Mouse (Mus musculus) T-helper 2 cell (primary cell): ENCODE data around the gene Nek6.

ENCODE experiments used
- in situ Hi-C: fragments of 300-600 bp; cut with MboI, MseI; formaldehyde crosslinking; loops from one replicate; pipeline ENCODE4 v1.15.1; 2025; ENCODE audit warnings: high pct_unique_total_duplicates

Gene Nek6

GRCm38 (mm10) chr2:38619777-38620176, 108.3 kb downstream of the Nek6 start:
- in situ Hi-C loops = no loop called here

- in situ Hi-C loops = no loop called here
These were observed 109.6 kb downstream of the Nek6 start for GRCm38 (mm10) chr2:38621076-38621475.

GRCm38 (mm10) chr2:38621610-38622021, 110.2 kb downstream of the Nek6 start:
- in situ Hi-C loops = no loop called here

DNA sequence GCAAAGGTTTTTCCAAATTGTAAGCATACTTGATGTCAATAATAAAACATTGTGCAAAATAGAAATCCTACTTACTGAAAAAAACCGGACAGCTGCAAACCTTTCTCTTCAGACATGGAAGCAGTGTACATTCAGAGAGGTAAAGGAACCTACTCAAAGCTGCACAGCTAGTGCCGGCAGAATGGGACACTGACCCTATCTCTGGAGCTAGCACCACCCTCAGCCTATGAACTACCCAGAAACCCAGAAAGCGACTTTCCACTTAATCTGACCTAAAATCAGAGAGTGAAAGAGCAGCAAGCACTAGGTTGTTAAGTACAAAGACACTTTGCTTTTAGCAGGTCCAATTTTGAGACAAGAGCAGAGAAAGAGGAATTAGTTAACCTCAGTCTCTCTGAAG, 112.0 kb downstream of the Nek6 start:
- in situ Hi-C loops = no loop called here

- in situ Hi-C loops = no loop called here
These were observed 112.6 kb downstream of the Nek6 start for GRCm38 (mm10) chr2:38623821-38624590.

- in situ Hi-C loops = no loop called here
These were observed 117.4 kb downstream of the Nek6 start for GRCm38 (mm10) chr2:38628801-38629200.

DNA sequence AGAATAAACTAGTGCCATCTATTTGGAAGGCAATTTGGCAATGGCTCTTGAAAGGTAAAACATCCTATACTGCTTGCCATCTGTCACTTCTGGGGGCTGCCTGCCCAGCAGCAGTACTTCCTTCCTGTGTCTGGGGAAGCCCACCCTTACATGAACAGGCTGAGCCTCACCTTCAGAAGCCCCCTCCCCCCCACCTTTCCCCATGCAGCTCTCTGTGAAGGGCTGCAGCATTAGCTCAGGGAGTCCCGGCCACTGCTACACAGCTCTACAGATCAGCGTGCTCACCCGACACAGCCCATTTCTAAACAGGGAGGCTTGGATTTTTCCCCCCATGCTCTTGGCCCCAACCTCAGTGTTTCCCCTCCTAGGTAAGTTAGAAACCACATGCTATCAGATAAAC, 118.0 kb downstream of the Nek6 start:
- in situ Hi-C loops = no loop called here

GRCm38 (mm10) chr2:38630574-38630973, 119.1 kb downstream of the Nek6 start:
- in situ Hi-C loops = no loop called here

DNA sequence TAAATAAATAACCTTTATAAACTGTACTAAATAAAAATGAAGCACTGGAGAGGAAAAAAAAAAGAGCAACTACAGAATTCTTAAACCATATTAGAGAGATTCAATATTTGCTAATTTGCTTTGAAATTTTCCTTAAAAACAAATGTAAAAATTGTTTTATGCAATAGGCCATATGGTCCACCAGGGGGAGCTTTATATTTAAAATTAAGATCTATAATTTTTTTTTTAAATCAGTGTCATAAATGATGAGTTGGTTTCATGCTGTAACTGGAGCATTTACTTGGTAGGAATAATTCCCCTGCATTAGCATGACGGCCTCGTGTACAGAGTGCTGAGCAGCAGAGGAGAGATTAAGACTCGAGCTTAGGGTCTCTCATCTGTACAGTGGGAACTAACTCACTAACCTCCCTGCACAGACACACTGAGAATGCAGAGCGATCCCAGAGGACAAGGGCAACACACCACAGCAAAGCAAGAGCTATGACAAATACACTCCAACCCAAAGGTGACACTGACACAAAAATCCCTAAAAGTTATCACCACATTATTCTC, 126.3 kb downstream of the Nek6 start:
- in situ Hi-C loops = no loop called here

- in situ Hi-C loops = no loop called here
These were observed 130.3 kb downstream of the Nek6 start for GRCm38 (mm10) chr2:38641761-38642160.

GRCm38 (mm10) chr2:38643625-38644427, 132.4 kb downstream of the Nek6 start, which contains the start of gene Psmb7:
TSS of gene Psmb7 (minus strand) at chr2:38644087.
- in situ Hi-C loops = no loop called here
